7 mouse cellular contexts compared by ENCODE assay signal in the genomic region with DNA sequence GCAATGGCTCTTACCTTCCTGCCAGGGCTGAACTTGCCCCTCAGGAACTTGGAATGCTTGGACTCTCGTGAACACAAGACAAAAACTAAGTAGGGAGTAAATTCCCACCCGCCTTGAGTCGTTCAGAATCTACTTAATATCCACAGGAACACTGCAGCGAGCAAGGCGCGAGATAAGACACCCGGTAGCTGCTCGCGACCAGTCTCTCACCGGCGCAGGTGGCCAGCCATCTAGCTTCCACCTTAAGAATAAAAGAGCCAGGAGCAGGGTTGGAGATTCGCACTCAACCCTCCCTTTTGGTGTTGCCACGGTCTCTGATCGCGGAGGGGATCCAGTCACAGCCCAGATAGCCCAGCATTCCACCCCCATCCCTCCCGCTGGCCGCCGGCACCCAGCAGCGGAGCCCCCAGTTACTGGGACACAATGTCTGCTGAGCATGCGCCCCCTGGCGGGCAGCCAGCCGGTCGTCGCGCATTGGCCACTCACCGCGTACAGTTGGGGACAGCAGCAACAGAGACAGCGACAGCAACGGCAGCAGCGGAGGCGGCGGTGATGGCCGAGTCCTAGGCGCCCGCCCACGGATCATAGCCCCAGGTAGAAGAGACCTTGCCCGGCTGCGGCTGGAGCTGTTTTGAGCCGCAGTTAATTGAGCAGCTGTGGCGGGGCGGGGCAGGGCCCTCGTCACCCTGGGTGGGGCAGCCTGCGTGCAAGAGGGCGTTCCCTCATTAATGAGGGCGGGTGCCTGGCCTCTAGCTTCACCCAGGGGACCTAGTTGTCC. TPM values are rescaled to one million over a fixed set of nuclear protein-coding genes. Genes with fewer than 3 reads are reported as not detected.
A peak's percentile ranks its signal among the peaks of the same experiment; 100 is the strongest.
DNase-seq lines count a peak whose midpoint lies in the region; ATAC-seq and TF ChIP-seq lines count a peak whose summit lies in the region.

Cd55 (minus strand) TSS at position 661 of the 778 bp plus-strand sequence.

- H3K36me3 ChIP-seq in intestine, embryonic 16.5 days (ENCODE audit: control insufficient read depth, insufficient read depth, low read length), result no peaks in the 10 kb centered on the region
- H3K36me3 ChIP-seq in midbrain, embryonic 12.5 days, result no peaks in the 10 kb centered on the region
- peaks cover 1% of the 10 kb centered on the region; the same call in 1 of the 2 replicates for H3K36me3 ChIP-seq in small intestine, adult 2 months (ENCODE audit: control insufficient read depth, insufficient read depth, low read length)

- H3K4me3 ChIP-seq in intestine, embryonic 16.5 days (ENCODE audit: low read length), result peak within 1 kb of the TSS; percentile 76
- peak within 1 kb of the TSS; percentile 54 for H3K4me3 ChIP-seq in midbrain, embryonic 12.5 days
- peak within 1 kb of the TSS; percentile 84 for H3K4me3 ChIP-seq in small intestine, adult 2 months (ENCODE audit: low read depth, low read length)

- peak; percentile 95 for ATAC-seq in intestine, embryonic 16.5 days
- ATAC-seq in midbrain, embryonic 12.5 days (ENCODE audit: low FRiP score, low read depth), result peak; percentile 97

- peak; percentile 73 for TF ChIP-seq CTCF in small intestine, adult 2 months (IDR thresholded peaks at IDR 0.05; ENCODE audit: extremely low read depth, insufficient read length, insufficient replicate concordance, low read depth, low read length)

- peak within 1 kb of the TSS; percentile 79 for H3K4me2 ChIP-seq in intestine, embryonic 16.5 days (ENCODE audit: low read depth, low read length)
- H3K4me2 ChIP-seq in midbrain, embryonic 12.5 days (replicated peaks), result peak within 1 kb of the TSS; percentile 83

- peak within 1 kb of the TSS; percentile 76 for H3K27ac ChIP-seq in intestine, embryonic 16.5 days (ENCODE audit: low read length)
- H3K27ac ChIP-seq in midbrain, embryonic 12.5 days (replicated peaks), result 0 out of 2 replicates have a peak within 1 kb of the TSS, but pooled peaks have one; percentile 39
- H3K27ac ChIP-seq in small intestine, adult 2 months (ENCODE audit: insufficient read depth, low read depth, low read length), result peak within 1 kb of the TSS; percentile 71

- peak; percentile 58; the same call in 1 of the 2 replicates for TF ChIP-seq POLR2A in small intestine, adult 2 months (IDR thresholded peaks at IDR 0.05; ENCODE audit: low read depth, low read length)

- peak; percentile 68 for DNase-seq in adrenal gland, adult 8-10 months
- DNase-seq in embryo, embryonic 9.5 days (ENCODE audit: extremely low spot score), result peak; percentile 88
- DNase-seq in gastrocnemius, postnatal 4 days (ENCODE audit: low spot score in 2 of 2), result peak; percentile 81 to 85
- DNase-seq in left cerebral cortex, postnatal 36 days (ENCODE audit: low spot score in 2 of 2), result peak; percentile 86 to 88

- H3K4me1 ChIP-seq in intestine, embryonic 16.5 days (ENCODE audit: control insufficient read depth, insufficient read depth, low read length), result 0 out of 2 replicates have a peak, but pooled peaks cover 4% of the 10 kb centered on the region
- peaks cover 4% of the 10 kb centered on the region; the same call in 1 of the 2 replicates for H3K4me1 ChIP-seq in midbrain, embryonic 12.5 days
- peaks cover 5% of the 10 kb centered on the region; the same call in 1 of the 2 replicates for H3K4me1 ChIP-seq in small intestine, adult 2 months (ENCODE audit: control insufficient read depth, insufficient read depth, insufficient read length, low read length)

- no peaks in the 10 kb centered on the region for H3K27me3 ChIP-seq in intestine, embryonic 16.5 days (replicated peaks; ENCODE audit: control insufficient read depth, insufficient read depth, low read length)
- no peaks in the 10 kb centered on the region for H3K27me3 ChIP-seq in midbrain, embryonic 12.5 days
- H3K27me3 ChIP-seq in small intestine, adult 2 months (ENCODE audit: control insufficient read depth, insufficient read depth, low read length), result no peaks in the 10 kb centered on the region

- intact Hi-C loops in left cerebral cortex, postnatal 36 days (cut with DNase I), result no loop called here

- WGBS in intestine, embryonic 16.5 days, result 1% methylated on average over 45 of the region's 45 CpGs
- under 1% methylated on average over 45 of the region's 45 CpGs for WGBS in midbrain, embryonic 12.5 days
- WGBS in small intestine, adult 2 months, result under 1% methylated on average over 45 of the region's 45 CpGs

- H3K9ac ChIP-seq in intestine, embryonic 16.5 days (ENCODE audit: low read depth, low read length), result peak within 1 kb of the TSS; percentile 75
- H3K9ac ChIP-seq in midbrain, embryonic 12.5 days (replicated peaks), result peak within 1 kb of the TSS; percentile 67

- H3K9me3 ChIP-seq in intestine, embryonic 16.5 days (ENCODE audit: control insufficient read depth, low read length), result no peaks in the 10 kb centered on the region
- H3K9me3 ChIP-seq in midbrain, embryonic 12.5 days, result no peaks in the 10 kb centered on the region

RNA-seq across cellular contexts. Expression of gene Cd55, which starts in this region (rescaled TPM):
- total RNA-seq in adrenal gland, adult 8-10 months (2022), result 10 to 100 TPM; 15.7 to 29.0 (median 20.0) TPM
- total RNA-seq in gastrocnemius, postnatal 4 days (2021), result 10 to 100 TPM; 37.8 to 41.9 TPM
- polyA plus RNA-seq in intestine, embryonic 16.5 days (2015; fragmentation: Nextera tagmentation; extraction: Ambion mirVana), result 22.6 and 22.9 TPM in 2 replicates
- 1 to 10 TPM; 5.2 to 5.5 TPM for total RNA-seq in left cerebral cortex, postnatal 36 days (2021)
- polyA plus RNA-seq in midbrain, embryonic 12.5 days (2016; fragmentation: Nextera tagmentation; extraction: Ambion mirVana), result 2.5 and 3.2 TPM in 2 replicates
- polyA plus RNA-seq in small intestine, adult 2 months (2012; rRNA removed), result 11.2 and 36.8 TPM in 2 replicates

Comparison
In these comparisons a context has a peak if more than half of its experiments do, and no peak if none do; other contexts are left out.
1. Peak in every context shown above with its lines: DNase-seq, ATAC-seq, H3K4me3 ChIP-seq and H3K27ac ChIP-seq.